Mouse (Mus musculus): ENCODE measurements at regions not wholly inside any gene's neighbourhood (a gene's known extent, or its start where the extent isn't known, plus 50 kb on each side); places are given as distances from the start of the nearest gene placed in this dataset.

DNA sequence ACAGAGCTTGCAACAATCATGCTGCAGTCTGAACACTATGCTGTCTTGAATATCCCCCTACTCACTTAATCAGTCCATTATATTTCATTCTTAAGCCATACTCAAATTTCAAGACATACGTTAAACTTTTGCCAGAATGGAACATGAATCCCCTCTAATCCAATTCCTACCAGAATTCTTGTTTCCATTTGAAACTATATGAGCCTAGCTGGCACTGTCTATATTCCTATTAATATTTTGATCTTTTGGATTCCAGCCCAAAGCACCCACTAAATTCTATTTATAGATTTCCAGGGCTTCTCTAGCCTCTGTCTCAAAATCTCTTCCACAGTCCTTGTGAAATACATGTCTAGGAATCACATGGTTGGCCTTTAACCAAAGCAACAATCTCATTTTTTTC is 528.9 kb upstream of the Id2 start:
- no peak for TF ChIP-seq POLR2A (IDR thresholded peaks at IDR 0.05; ENCODE audit: borderline replicate concordance, extremely low read depth, insufficient read depth, insufficient read length, poor library complexity, severe bottlenecking)
- no peak for TF ChIP-seq CTCF (IDR thresholded peaks at IDR 0.05; ENCODE audit: borderline replicate concordance, extremely low read depth, insufficient read depth, insufficient read length)
